Mouse (Mus musculus) heart, postnatal 0 days (tissue): ENCODE data around the gene Heatr3. TPM values are rescaled to one million over a fixed set of nuclear protein-coding genes. Genes with fewer than 3 reads are reported as not detected.

Source experiments
- ATAC-seq: fragments of 200-750 bp; cut with Nextera tagmentation; 2 replicates; pipeline ENCODE4 v1.8.0; 2017; ENCODE audit warnings: low read depth, moderate number of reproducible peaks, moderate library complexity; ENCODE audit not compliant: insufficient read depth
- DNase-seq: peaks from one replicate; pipeline ENCODE4 v3.0.0-alpha.2; 2016; ENCODE audit warnings: low spot score
- H3K27ac ChIP-seq: fragments of 300-500 bp; sonication (generic); 2 replicates; pipeline ENCODE4 v1.5.1; 2014; ENCODE audit warnings: low read depth, mild to moderate bottlenecking
- H3K27me3 ChIP-seq: fragments of 300-500 bp; sonication (generic); 2 replicates; pipeline ENCODE4 v1.6.1; 2014; ENCODE audit warnings: low read length, mixed read lengths; ENCODE audit not compliant: control insufficient read depth, insufficient read depth
- H3K36me3 ChIP-seq: fragments of 300-500 bp; sonication (generic); replicated peaks from 2 replicates; pipeline ENCODE4 v1.6.1; 2014; ENCODE audit warnings: low read length, mixed read lengths; ENCODE audit not compliant: control insufficient read depth, insufficient read depth
- H3K4me1 ChIP-seq: fragments of 300-500 bp; sonication (generic); 2 replicates; pipeline ENCODE4 v1.6.1; 2014; ENCODE audit warnings: antibody characterized with exemption; ENCODE audit not compliant: control insufficient read depth, insufficient read depth
- H3K4me2 ChIP-seq: fragments of 300-500 bp; sonication (generic); 2 replicates; pipeline ENCODE4 v1.6.1; 2014; ENCODE audit warnings: low read depth, mild to moderate bottlenecking, low read length, moderate library complexity
- H3K4me3 ChIP-seq: fragments of 300-500 bp; sonication (generic); 2 replicates; pipeline ENCODE4 v1.5.1; 2014; ENCODE audit warnings: low read depth, low read length
- H3K9ac ChIP-seq: fragments of 300-500 bp; sonication (generic); replicated peaks from 2 replicates; pipeline ENCODE4 v1.6.1; 2014; ENCODE audit warnings: low read depth, low read length, mixed read lengths
- H3K9me3 ChIP-seq: fragments of 300-500 bp; sonication (generic); replicated peaks from 2 replicates; pipeline ENCODE4 v1.6.1; 2016; ENCODE audit warnings: low read length; ENCODE audit not compliant: control insufficient read depth
- CTCF ChIP-seq: IDR thresholded peaks from 2 replicates; pipeline ENCODE4 v1.5.1; 2016; ENCODE audit warnings: antibody characterized with exemption, control low read depth, low read depth
- EP300 ChIP-seq: IDR thresholded peaks from 2 replicates; pipeline ENCODE4 v1.6.1; 2016; ENCODE audit warnings: antibody characterized with exemption, low read depth
- WGBS: fragments of 180-500 bp; shearing (Covaris S2); extraction: QIAGEN DNeasy Blood & Tissue Kit; methylation state at CpG from one replicate; pipeline ENCODE4 v1.1.7; 2014; 5-methylcytosine and 5-hydroxymethylcytosine counted together
- polyA plus RNA-seq: library from polyadenylated mRNA; unstranded; fragments of >200 nt; fragmentation: Nextera tagmentation; extraction: Ambion mirVana; gene quantifications from 2 replicates; pipeline ENCODE4 v1.2.1, GENCODE M21; 2015
- total RNA-seq: library from RNA; depleted of rRNA; stranded (reverse); fragments of >200 nt; gene quantifications from 2 replicates; pipeline ENCODE4 v1.2.3, GENCODE M21; 2014; ENCODE audit warnings: low replicate concordance; rRNA removed

Gene Heatr3
- total RNA-seq (16.0 and 22.6 TPM in 2 replicates), polyA plus RNA-seq (17.7 and 20.6 TPM in 2 replicates)

DNA sequence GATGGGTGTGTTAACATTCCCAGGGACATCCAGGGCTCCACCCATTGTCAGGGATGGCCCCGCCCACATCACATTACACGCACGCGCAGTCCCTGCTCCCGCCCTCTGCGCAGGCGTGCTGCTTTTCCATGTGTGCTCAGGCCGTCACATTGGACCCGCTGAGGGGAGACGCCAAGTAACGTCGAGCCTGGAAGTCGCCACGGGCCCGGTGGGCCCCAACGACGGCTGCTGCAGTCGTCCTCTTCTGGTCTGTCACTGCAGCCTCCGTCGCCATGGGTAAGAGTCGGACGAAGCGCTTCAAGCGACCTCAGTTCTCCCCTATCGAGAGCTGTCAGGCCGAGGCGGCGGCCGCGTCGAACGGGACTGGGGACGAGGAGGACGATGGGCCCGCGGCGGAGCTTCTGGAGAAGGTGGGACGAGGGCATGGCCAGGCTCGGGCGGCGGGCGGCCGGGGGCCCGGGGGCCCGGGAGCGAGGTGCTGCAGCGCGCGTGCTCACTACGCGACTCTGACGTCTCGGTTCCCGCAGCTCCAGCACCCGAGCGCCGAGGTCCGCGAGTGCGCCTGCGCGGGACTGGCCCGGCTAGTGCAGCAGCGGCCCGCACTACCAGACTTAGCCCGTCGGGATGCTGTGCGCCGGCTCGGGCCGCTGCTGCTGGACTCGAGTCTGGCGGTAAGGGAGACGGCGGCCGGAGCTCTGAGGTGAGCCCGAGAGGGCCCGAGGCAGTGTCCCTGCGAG, at the start of gene Heatr3:
TSS of gene Heatr3 (plus strand) at position 108 of the 737 bp plus-strand sequence.
- no peaks in the 10 kb centered on the region for H3K9me3 ChIP-seq
- ATAC-seq, result peak; percentile 98
- under 1% methylated on average over 73 of the region's 79 CpGs for WGBS
- no peak for TF ChIP-seq CTCF
- TF ChIP-seq EP300, result no peak
- peak within 1 kb of the TSS; percentile 90 for H3K4me3 ChIP-seq
- peaks cover 44% of the 10 kb centered on the region for H3K36me3 ChIP-seq
- H3K4me2 ChIP-seq, result peak within 1 kb of the TSS; percentile 87
- 0 out of 2 replicates have a peak, but pooled peaks cover 11% of the 10 kb centered on the region for H3K4me1 ChIP-seq
- H3K9ac ChIP-seq, result peak within 1 kb of the TSS; percentile 83
- H3K27ac ChIP-seq, result peak within 1 kb of the TSS; percentile 94
- no peaks in the 10 kb centered on the region for H3K27me3 ChIP-seq
- DNase-seq, result peak; percentile 92

DNA sequence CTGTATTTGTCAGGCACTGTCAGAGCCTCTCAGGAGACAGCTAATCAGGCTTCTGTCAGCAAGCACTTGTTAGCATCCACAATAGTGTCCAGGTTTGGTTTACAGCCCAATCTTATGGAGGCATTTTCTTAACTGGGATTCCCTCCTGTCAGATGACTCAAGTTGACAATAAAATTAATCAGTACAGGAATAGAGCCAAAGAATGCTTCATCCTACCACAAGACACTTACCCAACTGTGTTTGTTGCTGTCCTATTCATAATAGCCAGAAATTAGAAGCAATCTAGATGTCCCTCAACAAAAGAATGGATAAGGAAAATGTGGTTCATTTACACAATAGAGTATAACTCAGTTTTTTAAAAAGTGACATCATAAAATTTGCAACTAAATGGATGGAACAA, 49.6 kb upstream of the Heatr3 start:
- no peak overlapping the region for H3K27ac ChIP-seq
- no peak overlapping the region for H3K4me3 ChIP-seq
- ATAC-seq (no peak), DNase-seq (no peak)
- TF ChIP-seq CTCF, result no peak
- TF ChIP-seq EP300, result no peak
- no peaks in the 10 kb centered on the region for H3K36me3 ChIP-seq
- H3K4me1 ChIP-seq, result no peaks in the 10 kb centered on the region
- H3K9me3 ChIP-seq, result no peaks in the 10 kb centered on the region
- H3K9ac ChIP-seq, result no peak overlapping the region
- no peaks in the 10 kb centered on the region for H3K27me3 ChIP-seq
- H3K4me2 ChIP-seq, result no peak overlapping the region

DNA sequence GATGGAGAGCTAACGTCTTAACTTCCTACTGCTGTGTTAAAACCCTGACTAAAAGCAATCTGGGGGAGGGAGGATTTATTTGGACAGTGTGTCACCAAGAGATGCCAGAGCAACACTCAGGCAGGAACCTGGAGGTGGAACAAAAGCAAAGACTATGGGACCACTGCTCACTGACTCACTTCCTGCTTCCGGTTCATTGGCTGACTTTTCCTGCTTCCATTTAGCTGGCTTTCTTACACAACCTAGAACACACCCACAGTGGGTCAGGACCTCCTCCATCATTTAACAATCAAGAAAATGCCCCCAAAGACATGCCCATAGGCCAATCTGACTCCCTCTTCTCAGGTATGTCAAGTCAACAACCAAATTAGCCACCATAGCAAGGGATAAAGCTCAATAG, 46.0 kb upstream of the Heatr3 start:
- no peaks in the 10 kb centered on the region for H3K9me3 ChIP-seq
- no peak overlapping the region for H3K9ac ChIP-seq
- no peak for ATAC-seq
- H3K4me2 ChIP-seq, result no peak overlapping the region
- H3K27me3 ChIP-seq, result no peaks in the 10 kb centered on the region
- H3K36me3 ChIP-seq, result no peaks in the 10 kb centered on the region
- no peak overlapping the region for H3K27ac ChIP-seq
- no peaks in the 10 kb centered on the region for H3K4me1 ChIP-seq
- DNase-seq, result no peak
- no peak overlapping the region for H3K4me3 ChIP-seq
- TF ChIP-seq CTCF (no peak), EP300 (no peak)
- WGBS, result 72% methylated on average over 2 of the region's 2 CpGs

DNA sequence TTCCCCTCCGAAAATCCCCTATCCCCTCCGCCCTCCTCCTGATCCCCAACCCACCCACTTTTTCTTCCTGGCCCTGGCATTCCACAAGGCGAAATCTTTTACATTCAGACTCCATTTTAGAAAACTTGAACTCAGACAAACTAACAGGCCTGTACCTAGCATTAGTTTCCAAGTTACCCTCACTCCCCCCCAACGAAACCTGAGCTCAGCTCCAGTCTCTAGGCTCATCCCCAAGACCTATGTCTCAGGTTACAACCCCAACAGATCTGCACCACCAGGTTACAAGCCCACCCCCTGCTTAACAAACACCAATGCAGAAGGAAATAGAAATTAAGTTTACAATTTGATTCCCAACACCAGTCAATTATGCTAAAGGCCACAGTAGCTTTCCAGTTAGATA, 44.3 kb upstream of the Heatr3 start:
- H3K4me1 ChIP-seq, result no peaks in the 10 kb centered on the region
- H3K27me3 ChIP-seq, result no peaks in the 10 kb centered on the region
- no peak overlapping the region for H3K9ac ChIP-seq
- H3K9me3 ChIP-seq, result no peaks in the 10 kb centered on the region
- no peak for DNase-seq
- 69% methylated on average over 4 of the region's 4 CpGs for WGBS
- ATAC-seq, result no peak
- TF ChIP-seq CTCF (no peak), EP300 (no peak)
- H3K4me2 ChIP-seq, result no peak overlapping the region
- H3K36me3 ChIP-seq, result no peaks in the 10 kb centered on the region
- H3K4me3 ChIP-seq, result no peak overlapping the region
- H3K27ac ChIP-seq, result no peak overlapping the region

DNA sequence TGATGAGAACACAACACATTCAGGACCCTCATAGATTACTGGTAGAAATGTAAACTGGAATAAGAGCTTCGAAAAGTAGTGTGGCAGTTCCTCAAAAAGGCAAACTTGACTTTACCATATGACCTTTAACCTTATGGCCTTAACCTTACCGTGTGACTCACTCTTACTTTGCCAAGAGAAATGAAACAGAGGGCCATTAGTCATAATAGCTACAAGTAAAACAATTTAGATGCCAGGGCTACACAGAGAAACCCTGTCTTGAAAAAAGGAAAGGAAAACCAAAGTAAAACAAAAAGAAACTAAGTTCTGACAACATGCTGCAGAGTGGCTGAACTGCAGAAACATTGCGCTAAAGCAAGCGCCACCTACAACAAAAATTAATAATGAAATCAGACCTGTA, 38.8 kb upstream of the Heatr3 start:
- H3K27me3 ChIP-seq, result no peaks in the 10 kb centered on the region
- H3K4me2 ChIP-seq, result no peak overlapping the region
- H3K36me3 ChIP-seq, result no peaks in the 10 kb centered on the region
- TF ChIP-seq EP300, result no peak
- TF ChIP-seq CTCF, result no peak
- DNase-seq (no peak), ATAC-seq (no peak)
- H3K4me1 ChIP-seq, result no peaks in the 10 kb centered on the region
- H3K9ac ChIP-seq, result no peak overlapping the region
- no peaks in the 10 kb centered on the region for H3K9me3 ChIP-seq
- WGBS, result 80% methylated on average over 4 of the region's 4 CpGs
- H3K4me3 ChIP-seq, result no peak overlapping the region
- no peak overlapping the region for H3K27ac ChIP-seq

DNA sequence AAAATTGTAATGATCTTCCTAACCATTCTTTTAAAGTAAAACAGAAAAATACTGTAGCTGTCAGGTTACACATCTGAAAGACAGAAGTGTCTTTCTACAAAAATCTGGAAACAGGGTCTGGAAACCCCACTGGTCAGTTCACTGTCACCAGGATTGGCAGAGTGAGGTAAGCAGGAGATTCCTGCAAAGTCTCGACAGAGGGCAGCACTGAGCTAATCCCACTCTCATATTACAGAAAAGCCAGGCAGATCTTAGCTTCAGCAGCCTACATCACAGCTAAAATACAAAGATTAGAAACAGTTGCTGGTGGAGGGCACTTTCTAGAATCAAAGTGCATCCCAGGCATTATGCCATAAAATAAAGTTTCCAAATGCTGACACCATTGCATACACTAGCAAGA, 38.1 kb upstream of the Heatr3 start:
- H3K9me3 ChIP-seq, result no peaks in the 10 kb centered on the region
- no peaks in the 10 kb centered on the region for H3K4me1 ChIP-seq
- no peak overlapping the region for H3K9ac ChIP-seq
- no peaks in the 10 kb centered on the region for H3K36me3 ChIP-seq
- peak; percentile 70 for DNase-seq
- no peak overlapping the region for H3K4me2 ChIP-seq
- no peak overlapping the region for H3K27ac ChIP-seq
- H3K4me3 ChIP-seq, result no peak overlapping the region
- 0% methylated on average over 1 of the region's 1 CpGs for WGBS
- TF ChIP-seq CTCF, result peak; percentile 64
- TF ChIP-seq EP300, result no peak
- no peak for ATAC-seq
- no peaks in the 10 kb centered on the region for H3K27me3 ChIP-seq
